In the genomic region with DNA sequence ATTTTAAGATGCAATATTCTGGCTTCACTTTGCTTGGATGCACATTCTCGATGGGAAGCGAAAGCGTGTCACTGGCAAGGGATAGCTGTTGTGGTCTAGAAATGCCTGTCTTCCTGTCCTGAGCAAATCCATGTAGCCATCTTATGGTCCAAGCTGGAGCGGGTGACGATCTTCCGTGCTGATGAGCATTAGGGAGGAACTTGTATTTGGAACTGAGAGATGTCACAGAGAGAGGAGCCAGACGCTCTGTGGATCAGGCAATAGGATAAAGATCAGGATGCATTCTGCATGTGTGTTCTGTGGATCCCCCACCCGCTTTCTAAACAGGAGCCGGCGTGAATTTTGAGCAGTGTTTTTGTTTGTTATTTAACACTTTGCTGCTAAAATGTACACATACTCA, we compare ENCODE assay signal across 17 mouse cellular contexts. TPM values are rescaled to one million over a fixed set of nuclear protein-coding genes. Genes with fewer than 3 reads are reported as not detected.
"Had no signal": no experiment of that assay in that cellular context is flagged by ENCODE, and none has a peak within 500 bp of the region (broad histone marks: within the 10 kb centered on the region; RNA-seq: fewer than 3 reads in every experiment).

No protein-coding gene starts in this region.

- H3K36me3 ChIP-seq: limb, embryonic 10.5 days; liver, embryonic 15.5 days; neural tube, embryonic 12.5 days; stomach, embryonic 15.5 days had no signal

- ATAC-seq: lung, postnatal 0 days; midbrain, embryonic 13.5 days had no signal

- H3K4me2 ChIP-seq: liver, embryonic 11.5 days; liver, embryonic 15.5 days; midbrain, embryonic 13.5 days; neural tube, embryonic 12.5 days; stomach, embryonic 15.5 days had no signal

- DNase-seq: kidney, postnatal 25 days; layer of hippocampus, adult 9-11 months; lung, adult 2 months; lung, postnatal 36 days; right cerebral cortex, postnatal 14 days; thymus, postnatal 36 days had no signal

- H3K4me3 ChIP-seq: limb, embryonic 10.5 days; liver, embryonic 15.5 days; midbrain, embryonic 13.5 days; neural tube, embryonic 12.5 days; stomach, embryonic 15.5 days had no signal

- H3K27ac ChIP-seq: limb, embryonic 10.5 days; liver, embryonic 15.5 days; midbrain, embryonic 13.5 days; neural tube, embryonic 12.5 days; stomach, embryonic 15.5 days had no signal

- H3K4me1 ChIP-seq: limb, embryonic 10.5 days; liver, embryonic 15.5 days; stomach, embryonic 15.5 days had no signal

- H3K27me3 ChIP-seq: liver, embryonic 15.5 days; midbrain, embryonic 13.5 days; neural tube, embryonic 12.5 days; stomach, embryonic 15.5 days had no signal

- H3K9me3 ChIP-seq: limb, embryonic 10.5 days; liver, embryonic 15.5 days; midbrain, embryonic 13.5 days; neural tube, embryonic 12.5 days; stomach, embryonic 15.5 days had no signal

- H3K9ac ChIP-seq: liver, embryonic 15.5 days; midbrain, embryonic 13.5 days; neural tube, embryonic 12.5 days; stomach, embryonic 15.5 days had no signal

RNA-seq across cellular contexts. Expression of a gene that starts 41.2 kb away (rescaled TPM):
- total RNA-seq: megakaryocyte progenitor cell, adult 5-6 weeks; monocyte, adult 5-6 weeks; neutrophil, adult 5-6 weeks had no signal
- polyA plus RNA-seq: spleen, adult 2 months had no signal
